Mouse (Mus musculus) testis, postnatal 10 days (tissue): ENCODE measurements around the gene Ifitm3.
"Not testable (repeated sequence)": the region's sequence is repeated elsewhere in the genome, so short reads cannot be mapped to it uniquely, and the experiment has no call there.

Experiments
- DNase-seq: peaks from one replicate; pipeline ENCODE4 v3.0.0; 2021; ENCODE audit warnings: low spot score

Gene Ifitm3

GRCm38 (mm10) chr7:141010593-141010992 is at the start of gene Ifitm3:
Gene Ifitm3 (minus strand): TSS chr7:141010770.
- DNase-seq = peak; percentile 52

DNA sequence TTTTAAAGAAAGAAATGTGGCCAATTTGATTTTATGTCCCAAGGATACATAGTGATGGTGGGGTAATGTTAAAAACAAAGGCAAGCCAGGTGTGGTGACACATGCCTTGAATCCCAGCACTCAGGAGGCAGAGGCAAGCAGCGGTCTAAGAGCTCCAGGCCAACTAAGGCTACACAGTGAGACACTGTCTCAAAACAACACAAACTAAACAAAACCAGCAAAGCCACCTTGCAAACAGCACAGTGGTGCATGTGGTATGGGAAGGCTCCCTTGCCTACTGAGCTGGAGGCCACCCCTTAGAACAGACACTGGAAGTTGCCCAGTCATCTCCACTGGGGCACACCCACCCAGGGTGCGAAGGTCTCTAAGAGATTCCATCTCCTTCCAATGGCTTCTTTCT is 49.4 kb upstream of the Ifitm3 start:
- DNase-seq = no peak

DNA sequence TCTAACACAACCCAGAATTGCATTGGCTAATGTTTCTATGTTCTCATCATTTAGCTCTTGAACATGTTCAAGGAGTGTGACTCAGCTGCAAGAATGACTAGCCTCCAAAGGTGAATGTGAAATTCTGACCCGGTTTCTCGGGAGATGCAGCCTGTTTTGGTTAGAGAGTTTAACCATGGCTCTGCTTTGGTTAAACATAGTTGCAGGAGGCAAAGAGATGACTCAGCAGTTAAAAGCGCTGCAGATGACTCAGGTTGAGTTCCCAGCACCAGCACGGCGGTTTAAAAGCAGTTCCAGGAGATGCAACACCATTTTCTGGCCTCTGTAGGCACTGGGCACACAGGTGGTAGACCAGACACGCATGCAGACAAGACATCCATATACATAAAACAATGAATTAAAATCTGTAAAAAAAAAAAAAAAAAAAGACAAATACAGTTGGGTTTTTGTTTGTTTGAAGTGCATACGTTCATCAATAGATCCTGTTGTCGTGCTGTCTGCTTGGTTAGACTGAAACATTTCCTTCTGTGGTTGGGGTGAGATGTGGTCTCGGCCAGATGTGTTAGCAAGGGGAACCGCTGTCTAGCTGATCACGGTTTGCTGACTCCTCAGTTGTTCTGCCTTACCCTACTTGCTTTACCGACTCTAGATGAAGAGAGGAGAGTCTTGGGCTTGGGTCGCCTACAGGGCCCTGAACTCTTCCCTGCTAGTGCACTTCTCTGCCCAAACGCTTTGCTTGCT is 48.2 kb upstream of the Ifitm3 start:
- no peak for DNase-seq

- no peak for DNase-seq
Measured at GRCm38 (mm10) chr7:141057541-141057940, 47.0 kb upstream of the Ifitm3 start.

DNA sequence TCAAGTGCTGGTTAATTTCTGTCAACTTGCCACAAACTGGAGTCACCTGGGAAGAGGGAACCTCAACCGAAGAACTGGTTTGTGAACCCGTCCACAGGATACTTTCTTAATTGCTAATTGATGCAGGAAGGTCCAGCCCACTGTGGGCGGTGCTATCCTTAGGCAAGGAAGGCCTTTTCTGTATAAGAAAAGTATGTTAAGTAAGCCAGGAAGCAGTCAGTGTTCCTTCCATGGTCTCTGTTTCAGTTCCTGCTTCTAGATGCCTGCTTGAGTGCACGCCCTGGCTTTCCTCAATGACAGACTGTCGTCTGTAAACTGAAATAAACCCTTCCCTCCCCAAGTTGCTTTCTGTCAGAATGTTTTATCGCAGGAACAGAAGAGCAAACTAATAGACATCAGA is 46.4 kb upstream of the Ifitm3 start:
- no peak for DNase-seq

- no peak for DNase-seq
Measured at GRCm38 (mm10) chr7:141055785-141056184, 45.2 kb upstream of the Ifitm3 start.

- no peak for DNase-seq
Measured at GRCm38 (mm10) chr7:141052421-141052820, 41.9 kb upstream of the Ifitm3 start.

DNA sequence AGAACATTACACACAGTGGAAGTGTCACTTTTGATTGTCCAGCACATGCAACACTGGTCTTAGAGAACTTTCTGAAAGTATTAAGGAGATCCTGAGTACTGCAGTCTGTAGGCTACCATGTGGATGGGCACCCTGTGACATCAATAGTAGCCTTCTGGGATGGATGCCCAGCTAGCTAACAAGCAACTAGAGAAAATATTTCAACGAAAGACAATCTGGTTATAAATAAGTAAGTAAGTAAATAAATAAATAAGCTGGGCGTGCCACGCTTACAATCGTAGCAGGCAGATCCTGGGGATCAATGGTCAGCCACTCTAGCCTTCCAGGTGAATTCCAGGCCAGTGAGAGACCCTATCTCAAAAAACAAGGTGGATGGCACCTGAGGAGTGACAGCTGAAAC is 41.4 kb upstream of the Ifitm3 start:
- no peak for DNase-seq

DNA sequence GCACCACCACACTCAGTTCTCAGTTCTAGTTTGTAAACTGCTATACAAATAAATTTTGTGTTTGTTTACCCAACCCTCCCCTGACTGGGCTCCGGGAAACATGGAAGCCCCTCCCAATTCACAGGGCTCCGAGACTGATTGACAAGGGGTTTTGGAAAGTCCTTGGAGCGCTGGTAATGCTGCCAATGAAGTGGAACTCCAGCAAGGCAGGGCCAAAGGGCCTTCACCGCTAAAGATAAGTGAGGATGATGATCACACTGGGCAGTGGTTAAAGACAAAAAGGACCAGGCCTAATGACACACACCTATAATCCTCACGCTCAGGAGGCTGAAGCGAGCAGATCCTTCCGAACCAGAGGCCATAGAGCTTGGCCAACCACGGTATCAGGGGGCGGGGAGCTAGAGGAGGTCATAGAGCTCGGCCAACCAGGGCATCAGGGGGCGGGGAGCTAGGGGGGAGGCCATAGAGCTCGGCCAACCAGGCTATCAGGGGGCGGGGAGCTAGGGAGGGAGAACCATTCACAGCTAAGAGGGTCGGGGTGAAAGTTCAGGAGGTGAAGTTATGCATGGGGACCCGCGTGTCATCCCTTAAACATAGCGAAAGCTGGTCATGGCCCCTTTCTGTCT is 40.6 kb upstream of the Ifitm3 start:
- DNase-seq = no peak

- DNase-seq = no peak
Measured at GRCm38 (mm10) chr7:141049326-141049725, 38.8 kb upstream of the Ifitm3 start.

DNA sequence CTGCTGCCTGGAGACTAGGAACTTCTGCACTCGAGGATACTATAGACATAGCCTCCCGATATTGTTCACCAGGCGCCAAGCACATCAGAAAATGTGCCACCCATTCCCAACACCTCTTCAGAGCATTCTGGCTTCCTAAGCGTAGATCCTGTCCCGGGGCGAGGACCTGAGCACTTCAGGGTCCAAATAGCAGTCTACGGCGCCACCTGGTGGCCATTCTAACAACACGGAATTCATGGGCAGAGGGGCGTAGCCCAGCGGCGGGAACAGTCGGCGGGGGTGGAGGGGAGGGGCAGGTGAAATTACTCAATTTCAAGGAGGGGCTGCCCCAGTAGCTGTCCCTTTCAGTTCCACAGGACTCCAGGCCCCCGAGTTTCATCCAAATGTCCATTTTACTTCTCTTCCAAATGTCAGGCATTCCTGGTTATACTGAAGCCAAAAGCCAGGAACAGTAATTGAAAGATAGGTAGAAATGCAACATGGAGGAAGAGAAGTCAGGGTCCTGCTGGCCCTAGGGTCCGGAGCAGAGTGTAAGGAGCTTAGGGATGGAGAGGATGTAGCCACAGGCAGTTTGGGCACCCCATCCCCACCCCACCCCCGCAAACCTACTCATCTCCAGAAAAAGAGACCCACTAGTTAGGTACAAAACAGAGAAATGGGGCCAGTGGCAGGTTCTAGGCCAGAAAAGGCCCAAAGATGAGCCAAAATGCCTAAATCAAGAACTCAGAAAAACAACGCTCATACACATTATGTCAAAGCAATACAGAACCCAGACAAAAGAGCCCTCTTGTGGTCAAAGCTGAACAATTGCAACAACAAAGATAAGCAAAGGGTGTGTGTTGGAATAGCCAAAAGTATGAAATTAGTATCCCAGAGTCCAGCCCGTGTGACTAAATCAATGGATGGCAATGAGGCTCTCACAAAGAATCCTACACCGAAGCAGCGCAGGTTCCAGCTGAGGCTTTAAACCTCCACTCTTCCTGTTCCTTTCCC is 38.0 kb upstream of the Ifitm3 start:
- peak; percentile 95 for DNase-seq

GRCm38 (mm10) chr7:141047581-141048225 is 37.1 kb upstream of the Ifitm3 start:
- DNase-seq = peak; percentile 75

GRCm38 (mm10) chr7:141046931-141047580 is 36.5 kb upstream of the Ifitm3 start:
- no peak for DNase-seq

DNA sequence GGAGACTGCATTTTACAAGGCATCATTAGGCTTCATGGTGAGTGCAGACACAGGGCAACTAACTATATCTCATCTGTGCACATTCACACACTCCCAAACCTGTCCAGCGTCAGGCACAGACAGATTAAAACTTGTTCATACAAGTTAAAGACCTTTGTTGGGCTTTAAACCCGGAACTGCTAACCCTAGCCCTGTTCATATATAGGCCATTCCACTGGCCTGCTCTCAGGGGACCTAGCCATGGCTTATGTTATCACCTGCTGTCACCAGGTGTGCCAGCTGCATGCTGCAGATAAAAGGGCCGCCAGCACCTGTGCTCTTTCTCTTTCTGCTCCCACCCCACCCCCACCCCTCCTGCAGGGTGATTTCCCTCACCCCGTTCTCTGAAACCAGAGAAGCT is 32.0 kb upstream of the Ifitm3 start:
- DNase-seq = no peak

DNA sequence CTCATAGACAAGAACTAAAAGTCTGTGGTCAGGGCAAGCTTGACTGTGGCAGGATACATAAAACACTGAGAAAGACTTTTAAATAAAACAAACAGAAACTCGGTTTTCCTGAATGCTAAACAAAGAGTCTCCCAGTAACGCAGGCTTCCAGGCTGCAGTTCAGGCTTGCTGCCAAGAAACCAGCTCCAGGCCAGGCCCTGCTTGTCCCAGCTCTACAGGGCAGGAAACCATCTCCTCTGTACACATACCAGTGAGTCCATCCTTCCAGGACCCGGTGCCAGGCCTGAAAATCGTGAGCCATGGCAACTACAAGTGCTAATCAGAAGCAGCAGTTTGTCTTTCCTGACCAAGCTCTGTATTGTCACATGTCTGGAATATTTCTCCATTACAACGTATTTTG is 31.1 kb upstream of the Ifitm3 start:
- peak; percentile 76 for DNase-seq

GRCm38 (mm10) chr7:141040867-141041606 is 30.5 kb upstream of the Ifitm3 start:
- DNase-seq = no peak

DNA sequence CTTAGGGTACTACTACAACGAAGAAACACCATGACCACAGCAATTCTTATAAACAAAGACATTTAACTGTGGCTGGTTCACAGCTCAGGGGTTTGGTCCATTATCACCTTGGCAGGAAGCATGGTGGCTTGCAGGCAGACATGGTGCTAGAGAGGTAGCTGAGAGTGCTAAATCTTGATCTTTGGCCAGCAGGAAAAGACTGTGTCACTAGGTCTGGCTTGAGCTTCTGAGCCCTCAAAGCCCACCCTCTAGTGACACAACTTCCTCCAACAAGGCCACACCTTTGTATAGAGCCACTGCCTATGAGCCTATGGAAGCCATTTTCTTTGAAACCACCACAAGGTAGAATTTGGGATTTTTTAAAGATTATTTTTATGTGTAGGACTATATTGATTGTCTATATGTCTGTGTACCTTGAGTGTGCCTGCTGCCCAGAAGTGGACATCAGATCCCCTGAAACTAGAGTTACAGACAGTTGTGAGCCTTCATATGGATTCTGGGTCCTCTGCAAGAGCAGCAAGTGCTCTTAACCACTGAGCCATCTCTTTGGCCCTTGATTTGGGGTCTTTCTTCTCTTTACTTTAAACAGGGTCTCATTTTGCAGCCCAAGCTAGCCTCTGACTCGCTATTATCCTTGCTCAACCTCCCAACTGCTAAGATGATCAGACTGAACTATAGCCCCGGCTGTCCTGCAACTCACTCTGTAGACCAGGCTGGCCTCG is 29.0 kb upstream of the Ifitm3 start:
- no peak for DNase-seq

DNA sequence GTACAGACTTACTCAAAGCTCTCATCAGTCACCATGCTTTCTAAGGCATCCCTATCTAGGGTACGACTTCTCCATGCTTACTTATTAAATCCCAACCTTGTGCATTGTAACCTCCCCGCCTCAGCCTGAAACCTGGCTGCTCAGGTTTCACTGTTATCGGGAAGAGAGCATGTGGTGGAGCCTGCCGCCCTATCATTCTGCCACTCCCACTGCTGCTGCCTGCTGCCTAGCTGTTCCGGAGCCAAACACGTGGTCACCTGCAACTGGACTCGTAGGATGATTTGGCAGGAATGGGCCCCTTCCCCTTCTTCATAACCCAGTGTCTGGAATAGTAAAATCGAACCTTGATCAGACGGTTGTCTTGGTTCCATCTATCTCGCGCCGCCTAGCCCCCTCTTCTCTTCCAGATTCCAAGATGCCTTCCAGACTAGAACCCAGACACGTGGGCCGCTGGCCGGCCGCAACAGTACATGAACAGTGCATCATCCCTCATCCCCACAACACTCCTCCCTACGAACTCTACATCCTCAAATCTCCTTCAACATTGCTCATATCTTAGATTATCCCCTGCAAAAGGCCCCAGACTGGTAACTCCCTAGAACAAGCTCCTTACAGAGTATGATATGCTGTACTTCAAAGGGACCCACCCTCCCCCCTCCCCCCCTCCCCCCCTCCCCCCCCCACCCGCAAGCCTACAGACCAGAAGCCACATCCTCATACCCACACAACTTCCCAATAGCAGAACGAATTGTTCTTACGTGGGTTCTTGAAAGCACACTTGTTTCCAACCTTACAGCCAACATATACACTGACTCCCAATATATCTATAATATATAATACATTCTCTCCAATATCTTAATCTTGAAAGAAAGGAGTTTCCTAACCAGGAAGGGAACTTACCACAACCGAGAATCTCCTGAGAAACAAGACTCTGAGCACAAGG is 27.8 kb upstream of the Ifitm3 start:
- DNase-seq = no peak

GRCm38 (mm10) chr7:141036624-141037023 is 26.1 kb upstream of the Ifitm3 start:
- DNase-seq = not testable (repeated sequence)
